Mouse (Mus musculus): ENCODE data around the gene Ahdc1.
"Not testable (repeated sequence)": the region's sequence is repeated elsewhere in the genome, so short reads cannot be mapped to it uniquely, and the experiment has no call there.

Ahdc1 gene

GRCm38 (mm10) chr4:133090720-133091458, 79.8 kb downstream of the Ahdc1 start:
- in situ Hi-C loops (cut with MboI, MseI), result no loop called here

- in situ Hi-C loops (cut with MboI, MseI), result no loop called here
Measured at GRCm38 (mm10) chr4:133091459-133091785, 80.4 kb downstream of the Ahdc1 start.

GRCm38 (mm10) chr4:133092453-133092901, 81.4 kb downstream of the Ahdc1 start:
- in situ Hi-C loops (cut with MboI, MseI), result no loop called here

GRCm38 (mm10) chr4:133093056-133093455, 82.0 kb downstream of the Ahdc1 start:
- in situ Hi-C loops (cut with MboI, MseI), result no loop called here

GRCm38 (mm10) chr4:133093481-133094033, 82.5 kb downstream of the Ahdc1 start:
- in situ Hi-C loops (cut with MboI, MseI), result no loop called here

- in situ Hi-C loops (cut with MboI, MseI), result no loop called here
Measured at GRCm38 (mm10) chr4:133094255-133094654, 83.2 kb downstream of the Ahdc1 start.

- in situ Hi-C loops (cut with MboI, MseI), result no loop called here
Measured at GRCm38 (mm10) chr4:133094936-133095733, 84.1 kb downstream of the Ahdc1 start.

- in situ Hi-C loops (cut with MboI, MseI), result not testable (repeated sequence)
Measured at GRCm38 (mm10) chr4:133095734-133096065, 84.6 kb downstream of the Ahdc1 start.

GRCm38 (mm10) chr4:133096671-133097070, 85.6 kb downstream of the Ahdc1 start:
- in situ Hi-C loops (cut with MboI, MseI), result not testable (repeated sequence)

- in situ Hi-C loops (cut with MboI, MseI), result no loop called here
Measured at GRCm38 (mm10) chr4:133101751-133102150, 90.7 kb downstream of the Ahdc1 start.

- in situ Hi-C loops (cut with MboI, MseI), result no loop called here
Measured at GRCm38 (mm10) chr4:133103525-133104193, 92.6 kb downstream of the Ahdc1 start.

- in situ Hi-C loops (cut with MboI, MseI), result no loop called here
Measured at GRCm38 (mm10) chr4:133104194-133104569, 93.1 kb downstream of the Ahdc1 start.

GRCm38 (mm10) chr4:133106691-133107090, 95.6 kb downstream of the Ahdc1 start:
- in situ Hi-C loops (cut with MboI, MseI), result no loop called here

GRCm38 (mm10) chr4:133107788-133108281, 96.8 kb downstream of the Ahdc1 start:
- in situ Hi-C loops (cut with MboI, MseI), result no loop called here

GRCm38 (mm10) chr4:133108481-133109334, 97.6 kb downstream of the Ahdc1 start:
- in situ Hi-C loops (cut with MboI, MseI), result no loop called here

- in situ Hi-C loops (cut with MboI, MseI), result no loop called here
Measured at GRCm38 (mm10) chr4:133109335-133109801, 98.3 kb downstream of the Ahdc1 start.

GRCm38 (mm10) chr4:133112175-133112838, 101.2 kb downstream of the Ahdc1 start:
- in situ Hi-C loops (cut with MboI, MseI), result no loop called here

GRCm38 (mm10) chr4:133113351-133113882, 102.4 kb downstream of the Ahdc1 start:
- in situ Hi-C loops (cut with MboI, MseI), result no loop called here

GRCm38 (mm10) chr4:133114762-133115161, 103.7 kb downstream of the Ahdc1 start:
- in situ Hi-C loops (cut with MboI, MseI), result no loop called here

Data from T-helper 1 cell (primary cell).